Mouse (Mus musculus) C2C12 (cell line): ENCODE measurements around the gene Lama2.

ENCODE experiments used
- CTCF ChIP-seq: IDR thresholded peaks from one replicate; pipeline ENCODE4 v1.5.1; 2011; ENCODE audit not compliant: control insufficient read depth, insufficient read depth, insufficient read length
- MAX ChIP-seq: IDR thresholded peaks from one replicate; pipeline ENCODE4 v1.6.1; 2011; ENCODE audit warnings: mild to moderate bottlenecking, control low read depth
- MYOG ChIP-seq: IDR thresholded peaks from one replicate; pipeline ENCODE4 v1.6.1; 2011; ENCODE audit not compliant: control insufficient read depth, insufficient read length; ENCODE audit errors: extremely low read depth

GRCm38 (mm10) chr10:27664391-27664790, 44.8 kb upstream of the Lama2 start:
- no peak for TF ChIP-seq CTCF
- TF ChIP-seq MYOG = no peak
- TF ChIP-seq MAX = no peak
